Mouse (Mus musculus) cerebellum, adult 2 months (tissue): ENCODE data around the gene Scd4.

ENCODE experiments used
- CTCF ChIP-seq: fragments of 200-500 bp; IDR thresholded peaks from 2 replicates; pipeline ENCODE4 v1.5.1; 2011; ENCODE audit warnings: low read depth, mild to moderate bottlenecking, control low read depth, low read length, moderate library complexity, borderline replicate concordance; ENCODE audit not compliant: insufficient read depth
- POLR2A ChIP-seq: fragments of 200-500 bp; IDR thresholded peaks from 2 replicates; pipeline ENCODE4 v1.6.1; 2011; ENCODE audit warnings: low read length, control low read depth, borderline replicate concordance; ENCODE audit not compliant: insufficient read depth

DNA sequence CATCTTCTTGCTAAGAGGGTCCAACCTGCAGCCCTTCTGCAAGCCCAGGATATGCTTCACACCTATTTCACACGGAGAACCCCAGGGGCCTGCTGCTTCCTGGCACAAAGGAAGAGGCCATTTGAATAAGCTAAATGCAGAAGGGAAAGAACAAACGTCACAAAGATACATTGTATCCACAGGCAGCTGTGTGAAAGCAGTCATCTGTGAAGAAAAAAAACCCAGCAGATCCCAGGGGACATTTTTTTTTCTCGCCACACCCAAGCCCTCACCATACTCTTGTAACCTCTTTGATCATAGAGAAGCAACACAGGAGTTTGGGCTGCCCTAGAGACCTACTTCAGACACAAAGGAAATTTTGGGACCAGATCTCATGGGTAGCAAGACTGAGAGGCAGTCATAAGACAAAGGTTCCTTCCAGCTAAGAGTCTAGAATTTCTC, 43.6 kb downstream of the Scd4 start:
- TF ChIP-seq CTCF (no peak), POLR2A (no peak)
